In the genomic region with DNA sequence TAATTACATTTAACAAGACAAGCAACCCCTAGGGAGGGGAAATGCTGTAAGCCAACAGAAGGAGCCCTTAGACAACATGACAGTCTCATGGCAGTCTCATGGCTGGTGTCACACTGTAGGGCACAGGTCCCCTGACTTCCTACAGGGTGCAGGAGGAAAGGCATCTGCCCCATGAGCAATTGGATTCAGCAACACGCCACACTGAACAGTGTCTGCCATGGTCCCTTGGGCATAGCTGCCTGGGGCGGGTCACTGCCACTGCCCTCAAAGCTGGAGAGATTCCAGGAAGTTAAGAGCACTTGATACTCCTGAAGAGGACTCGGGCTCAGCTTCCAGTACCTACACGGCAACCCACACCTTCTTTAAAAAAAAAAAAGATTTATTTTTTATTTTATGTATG, we compare ENCODE assay signal across 8 mouse cellular contexts. TPM values are rescaled to one million over a fixed set of nuclear protein-coding genes. Genes with fewer than 3 reads are reported as not detected.
DNase-seq lines count a peak whose midpoint lies in the region; ATAC-seq and TF ChIP-seq lines count a peak whose summit lies in the region.

No protein-coding gene starts in this region.

- ATAC-seq in hindbrain, embryonic 11.5 days (ENCODE audit: low FRiP score): no peak
- ATAC-seq in liver, embryonic 14.5 days (ENCODE audit: insufficient read depth): no peak
- ATAC-seq in neural tube, embryonic 14.5 days (ENCODE audit: low read depth): no peak

- H3K27me3 ChIP-seq in liver, adult 2 months (ENCODE audit: control insufficient read depth, insufficient read depth, low read length): no peaks in the 10 kb centered on the region
- H3K27me3 ChIP-seq in hindbrain, embryonic 11.5 days (ENCODE audit: control insufficient read depth, insufficient read depth, low read length): no peaks in the 10 kb centered on the region
- no peaks in the 10 kb centered on the region for H3K27me3 ChIP-seq in liver, embryonic 14.5 days (ENCODE audit: control insufficient read depth, insufficient read depth, low read length)
- H3K27me3 ChIP-seq in neural tube, embryonic 14.5 days (ENCODE audit: control insufficient read depth, insufficient read depth, low read length): no peaks in the 10 kb centered on the region

- H3K4me1 ChIP-seq in liver, adult 2 months (ENCODE audit: control insufficient read depth, insufficient read depth, low read length): peaks cover 40% of the 10 kb centered on the region
- peaks cover 4% of the 10 kb centered on the region; the same call in 1 of the 2 replicates for H3K4me1 ChIP-seq in hindbrain, embryonic 11.5 days (replicated peaks; ENCODE audit: control insufficient read depth, insufficient read depth, low read length)
- peaks cover 24 to 56% of the 10 kb centered on the region in 2 experiments for H3K4me1 ChIP-seq in liver, embryonic 14.5 days (replicated peaks; ENCODE audit: control insufficient read depth in 2 of 2, insufficient read depth in 2 of 2, low read length in 1 of 2)
- H3K4me1 ChIP-seq in neural tube, embryonic 14.5 days (ENCODE audit: control insufficient read depth, insufficient read depth, low read length): peaks cover 11% of the 10 kb centered on the region; the same call in 1 of the 2 replicates

- H3K4me2 ChIP-seq in hindbrain, embryonic 11.5 days (replicated peaks; ENCODE audit: low read depth, low read length): no peak overlapping the region
- peak overlapping the region; percentile 73 for H3K4me2 ChIP-seq in liver, embryonic 14.5 days (ENCODE audit: low read depth)
- peak overlapping the region; percentile 14; the same call in 1 of the 2 replicates for H3K4me2 ChIP-seq in neural tube, embryonic 14.5 days (ENCODE audit: low read depth, low read length)

- H3K9ac ChIP-seq in liver, adult 2 months (ENCODE audit: low read depth, low read length): 0 out of 2 replicates have a peak overlapping the region, but pooled peaks have one; percentile 5
- H3K9ac ChIP-seq in hindbrain, embryonic 11.5 days (ENCODE audit: low read depth, low read length): no peak overlapping the region
- H3K9ac ChIP-seq in liver, embryonic 14.5 days (replicated peaks): no peak overlapping the region
- H3K9ac ChIP-seq in neural tube, embryonic 14.5 days (replicated peaks; ENCODE audit: low read depth, low read length): no peak overlapping the region

- H3K9me3 ChIP-seq in hindbrain, embryonic 11.5 days (ENCODE audit: control insufficient read depth, low read length): no peaks in the 10 kb centered on the region
- H3K9me3 ChIP-seq in liver, embryonic 14.5 days (ENCODE audit: control insufficient read depth, low read length): no peaks in the 10 kb centered on the region
- H3K9me3 ChIP-seq in neural tube, embryonic 14.5 days (ENCODE audit: control insufficient read depth, low read length): no peaks in the 10 kb centered on the region

- H3K4me3 ChIP-seq in liver, adult 2 months (ENCODE audit: insufficient read depth, low read depth, low read length): no peak overlapping the region
- no peak overlapping the region for H3K4me3 ChIP-seq in hindbrain, embryonic 11.5 days (ENCODE audit: low read depth, low read length)
- no peak overlapping the region; a peak in 2 of 4 replicates for H3K4me3 ChIP-seq in liver, embryonic 14.5 days (ENCODE audit: insufficient read depth in 1 of 2, low read depth in 2 of 2, low read length in 2 of 2)
- H3K4me3 ChIP-seq in neural tube, embryonic 14.5 days (ENCODE audit: low read depth, low read length): no peak overlapping the region

- no peak for TF ChIP-seq POLR2A in liver, adult 2 months (IDR thresholded peaks at IDR 0.05; ENCODE audit: extremely low read depth, insufficient read depth, low read length)

- TF ChIP-seq EP300 in liver, embryonic 14.5 days (IDR thresholded peaks at IDR 0.05; ENCODE audit: low read depth): no peak

- peak; percentile 38 for DNase-seq in liver, adult 2 months (ENCODE audit: extremely low read depth, low read depth, low spot score)
- DNase-seq in liver: no peak
- DNase-seq in hindbrain, embryonic 11.5 days (ENCODE audit: low spot score): no peak
- no peak for DNase-seq in liver, embryonic 14.5 days (ENCODE audit: low read depth in 3 of 3, low spot score in 3 of 3)
- DNase-seq in layer of hippocampus, adult 8-10 months (ENCODE audit: low spot score in 2 of 2): no peak
- DNase-seq in gastrocnemius, postnatal 36 days: no peak
- no peak for DNase-seq in urinary bladder, postnatal 36 days (ENCODE audit: low spot score in 2 of 2)

- no peaks in the 10 kb centered on the region for H3K36me3 ChIP-seq in liver, adult 2 months (ENCODE audit: control insufficient read depth, insufficient read depth, low read length)
- H3K36me3 ChIP-seq in hindbrain, embryonic 11.5 days (ENCODE audit: control insufficient read depth, insufficient read depth, low read length): no peaks in the 10 kb centered on the region
- no peaks in the 10 kb centered on the region for H3K36me3 ChIP-seq in liver, embryonic 14.5 days (replicated peaks; ENCODE audit: control insufficient read depth, insufficient read depth, low read depth)
- no peaks in the 10 kb centered on the region for H3K36me3 ChIP-seq in neural tube, embryonic 14.5 days (ENCODE audit: control insufficient read depth, insufficient read depth, low read length)

- no peak for TF ChIP-seq CTCF in liver, adult 2 months (IDR thresholded peaks at IDR 0.05; ENCODE audit: low read depth, low read length)
- no peak for TF ChIP-seq CTCF in liver, embryonic 14.5 days (IDR thresholded peaks at IDR 0.05; ENCODE audit: low read depth)

- H3K27ac ChIP-seq in liver, adult 2 months (replicated peaks; ENCODE audit: insufficient read depth, low read depth, low read length): peak overlapping the region; percentile 32
- H3K27ac ChIP-seq in hindbrain, embryonic 11.5 days (ENCODE audit: low read depth, low read length): 0 out of 2 replicates have a peak overlapping the region, but pooled peaks have one; percentile 20
- no peak overlapping the region for H3K27ac ChIP-seq in liver, embryonic 14.5 days
- H3K27ac ChIP-seq in neural tube, embryonic 14.5 days (ENCODE audit: low read depth, low read length): no peak overlapping the region

- WGBS in liver, adult 2 months: 26% methylated on average over 4 of the region's 4 CpGs
- 67% methylated on average over 4 of the region's 4 CpGs for WGBS in hindbrain, embryonic 11.5 days
- 52% methylated on average over 4 of the region's 4 CpGs for WGBS in liver, embryonic 14.5 days (ENCODE audit: insufficient replicate concordance)
- 65% methylated on average over 4 of the region's 4 CpGs for WGBS in neural tube, embryonic 14.5 days

- 0 out of 2 replicates have a peak, but pooled peaks cover 6% of the 10 kb centered on the region for H3K79me2 ChIP-seq in liver, adult 2 months (ENCODE audit: control insufficient read depth, insufficient read depth, low read length)

- intact Hi-C loops in gastrocnemius, postnatal 36 days (cut with DNase I): no loop called here

RNA-seq across cellular contexts. Expression of gene Pla2g6, which starts 1.9 kb away (rescaled TPM):
- total RNA-seq in liver, adult 2 months (2014; rRNA removed): 16.3 and 29.3 TPM in 2 replicates
- polyA plus RNA-seq in liver, adult 2 months (2012; rRNA removed): 24.5 and 25.1 TPM in 2 replicates
- polyA plus RNA-seq in hindbrain, embryonic 11.5 days (2014; fragmentation: Nextera tagmentation; extraction: Ambion mirVana): 18.0 and 20.4 TPM in 2 replicates
- polyA plus RNA-seq in liver, embryonic 14.5 days (2012; rRNA removed): 10.5 and 11.8 TPM in 2 replicates
- 7.9 and 9.9 TPM in 2 replicates for polyA plus RNA-seq in liver, embryonic 14.5 days (2014; fragmentation: Nextera tagmentation; extraction: Ambion mirVana)
- 24.0 and 25.5 TPM in 2 replicates for polyA plus RNA-seq in neural tube, embryonic 14.5 days (2014; fragmentation: Nextera tagmentation; extraction: Ambion mirVana)
- 10 to 100 TPM; 21.0 to 24.8 (median 23.8) TPM for total RNA-seq in layer of hippocampus, adult 8-10 months (2022)
- total RNA-seq in gastrocnemius, postnatal 36 days (2021): 10 to 100 TPM; 15.2 to 16.1 TPM

RNA-seq across cellular contexts. Expression of gene Maff, which starts 20.2 kb away (rescaled TPM):
- 8.5 and 10.8 TPM in 2 replicates for total RNA-seq in liver, adult 2 months (2014; rRNA removed)
- polyA plus RNA-seq in liver, adult 2 months (2012; rRNA removed): 0.75 and 0.89 TPM in 2 replicates
- polyA plus RNA-seq in hindbrain, embryonic 11.5 days (2014; fragmentation: Nextera tagmentation; extraction: Ambion mirVana): 1.6 and 1.8 TPM in 2 replicates
- polyA plus RNA-seq in liver, embryonic 14.5 days (2012; rRNA removed): 1.8 TPM in 2 replicates
- polyA plus RNA-seq in liver, embryonic 14.5 days (2014; fragmentation: Nextera tagmentation; extraction: Ambion mirVana): 0.80 and 1.1 TPM in 2 replicates
- polyA plus RNA-seq in neural tube, embryonic 14.5 days (2014; fragmentation: Nextera tagmentation; extraction: Ambion mirVana): 0.64 and 1.0 TPM in 2 replicates
- total RNA-seq in layer of hippocampus, adult 8-10 months (2022): 1 to 10 TPM; 1.2 to 3.7 (median 2.3) TPM
- total RNA-seq in gastrocnemius, postnatal 36 days (2021): 1 to 10 TPM; 3.4 to 4.0 TPM

RNA-seq across cellular contexts. Expression of gene Baiap2l2, which starts 40.9 kb away (rescaled TPM):
- 0.20 TPM in 1 of 2 replicates, not detected in the other for total RNA-seq in liver, adult 2 months (2014; rRNA removed)
- polyA plus RNA-seq in liver, adult 2 months (2012; rRNA removed): 0.31 and 0.51 TPM in 2 replicates
- polyA plus RNA-seq in hindbrain, embryonic 11.5 days (2014; fragmentation: Nextera tagmentation; extraction: Ambion mirVana): 1.4 and 1.5 TPM in 2 replicates
- 3.9 and 7.9 TPM in 2 replicates for polyA plus RNA-seq in liver, embryonic 14.5 days (2012; rRNA removed)
- 1.2 and 1.9 TPM in 2 replicates for polyA plus RNA-seq in liver, embryonic 14.5 days (2014; fragmentation: Nextera tagmentation; extraction: Ambion mirVana)
- 1.7 and 2.3 TPM in 2 replicates for polyA plus RNA-seq in neural tube, embryonic 14.5 days (2014; fragmentation: Nextera tagmentation; extraction: Ambion mirVana)
- 10 to 100 TPM in 2 of 4 experiments, 1 to 10 TPM in 2; 1.5 to 19.3 (median 10.9) TPM for total RNA-seq in layer of hippocampus, adult 8-10 months (2022)
- 1 to 10 TPM; 1.0 to 1.5 TPM for total RNA-seq in gastrocnemius, postnatal 36 days (2021)

Comparison
In these comparisons a context has a peak if more than half of its experiments do, and no peak if none do; other contexts are left out.
1. H3K27ac ChIP-seq: peak in liver, adult 2 months (single experiment) and hindbrain, embryonic 11.5 days (single experiment); none in liver, embryonic 14.5 days (single experiment) and neural tube, embryonic 14.5 days (single experiment).